Mouse (Mus musculus) heart, embryonic 11.5 days (tissue): ENCODE measurements around the gene Synpr. TPM values are rescaled to one million over a fixed set of nuclear protein-coding genes. Genes with fewer than 3 reads are reported as not detected.
A peak's percentile ranks its signal among the peaks of the same experiment; 100 is the strongest.

ENCODE experiments used
- ATAC-seq: fragments of 200-750 bp; cut with Nextera tagmentation; replicated peaks from 2 replicates; pipeline ENCODE4 v1.8.0; 2017; ENCODE audit warnings: moderate library complexity; ENCODE audit not compliant: insufficient number of reproducible peaks, low FRiP score, low TSS enrichment
- H3K27ac ChIP-seq: fragments of 300-500 bp; sonication (generic); 2 replicates; pipeline ENCODE4 v1.5.1; 2014; ENCODE audit warnings: mild to moderate bottlenecking, low read depth, low read length
- H3K27me3 ChIP-seq: fragments of 300-500 bp; sonication (generic); 2 replicates; pipeline ENCODE4 v1.6.1; 2014; ENCODE audit warnings: mild to moderate bottlenecking, low read length, mixed read lengths; ENCODE audit not compliant: control insufficient read depth, insufficient read depth
- H3K36me3 ChIP-seq: fragments of 300-500 bp; sonication (generic); 2 replicates; pipeline ENCODE4 v1.6.1; 2014; ENCODE audit warnings: mild to moderate bottlenecking, low read length, moderate library complexity, mixed read lengths; ENCODE audit not compliant: control insufficient read depth, insufficient read depth
- H3K4me1 ChIP-seq: fragments of 300-500 bp; sonication (generic); 2 replicates; pipeline ENCODE4 v1.6.1; 2014; ENCODE audit warnings: low read length; ENCODE audit not compliant: control insufficient read depth, insufficient read depth
- H3K4me2 ChIP-seq: fragments of 300-500 bp; sonication (generic); 2 replicates; pipeline ENCODE4 v1.6.1; 2014; ENCODE audit warnings: mild to moderate bottlenecking, moderate library complexity
- H3K4me3 ChIP-seq: fragments of 300-500 bp; sonication (generic); 2 replicates; pipeline ENCODE4 v1.5.1; 2014; ENCODE audit warnings: low read depth, low read length
- H3K9ac ChIP-seq: fragments of 300-500 bp; sonication (generic); 2 replicates; pipeline ENCODE4 v1.6.1; 2014; ENCODE audit warnings: mild to moderate bottlenecking, low read depth, low read length, moderate library complexity
- H3K9me3 ChIP-seq: fragments of 300-500 bp; sonication (generic); replicated peaks from 2 replicates; pipeline ENCODE4 v1.6.1; 2016; ENCODE audit warnings: low read length; ENCODE audit not compliant: control insufficient read depth
- WGBS: fragments of 180-500 bp; shearing (Covaris S2); extraction: QIAGEN DNeasy Blood & Tissue Kit; methylation state at CpG from one replicate; pipeline ENCODE4 v1.1.7; 2014; ENCODE audit not compliant: insufficient replicate concordance; 5-methylcytosine and 5-hydroxymethylcytosine counted together
- polyA plus RNA-seq: library from polyadenylated mRNA; unstranded; fragments of >200 nt; fragmentation: Nextera tagmentation; extraction: Ambion mirVana; gene quantifications from 2 replicates; pipeline ENCODE4 v1.2.1, GENCODE M21; 2014

Synpr gene
- polyA plus RNA-seq, 1 experiment from 2014 or later: 0.69 TPM

- no peak for ATAC-seq
- no peak overlapping the region for H3K27ac ChIP-seq
Observed at GRCm38 (mm10) chr14:13361184-13361583, 76.6 kb downstream of the Synpr start.

GRCm38 (mm10) chr14:13361642-13362041 is 77.1 kb downstream of the Synpr start:
- 81% methylated on average over 3 of the region's 3 CpGs for WGBS
- Histone ChIP-seq H3K9ac (no peak overlapping the region), H3K9me3 (no peaks in the 10 kb centered on the region), H3K27ac (no peak overlapping the region), H3K27me3 (no peaks in the 10 kb centered on the region), H3K36me3 (no peaks in the 10 kb centered on the region), H3K4me1 (no peaks in the 10 kb centered on the region), H3K4me3 (no peak overlapping the region), H3K4me2 (no peak overlapping the region)
- ATAC-seq: no peak

More at GRCm38 (mm10) chr14:13361184-13361583, 76.6 kb downstream of the Synpr start:
- Histone ChIP-seq H3K9ac (no peak overlapping the region), H3K9me3 (no peaks in the 10 kb centered on the region), H3K4me1 (no peaks in the 10 kb centered on the region), H3K27me3 (no peaks in the 10 kb centered on the region), H3K4me3 (no peak overlapping the region), H3K4me2 (no peak overlapping the region), H3K36me3 (no peaks in the 10 kb centered on the region)

GRCm38 (mm10) chr14:13368309-13368708 is 83.7 kb downstream of the Synpr start:
- Histone ChIP-seq H3K4me2 (no peak overlapping the region), H3K4me3 (no peak overlapping the region), H3K36me3 (no peaks in the 10 kb centered on the region), H3K9me3 (no peaks in the 10 kb centered on the region), H3K4me1 (no peaks in the 10 kb centered on the region), H3K9ac (no peak overlapping the region), H3K27ac (no peak overlapping the region), H3K27me3 (no peaks in the 10 kb centered on the region)
- no peak for ATAC-seq
- WGBS: 71% methylated on average over 3 of the region's 3 CpGs

- no peaks in the 10 kb centered on the region for H3K36me3 ChIP-seq
- no peak overlapping the region for H3K9ac ChIP-seq
- WGBS: 80% methylated on average over 7 of the region's 7 CpGs
- no peak for ATAC-seq
- no peak overlapping the region for H3K4me2 ChIP-seq
- H3K27ac ChIP-seq: no peak overlapping the region
- H3K27me3 ChIP-seq: no peaks in the 10 kb centered on the region
- no peaks in the 10 kb centered on the region for H3K9me3 ChIP-seq
- H3K4me1 ChIP-seq: no peaks in the 10 kb centered on the region
- H3K4me3 ChIP-seq: no peak overlapping the region
Observed at GRCm38 (mm10) chr14:13389081-13389480, 104.5 kb downstream of the Synpr start.

GRCm38 (mm10) chr14:13389954-13390353 is 105.4 kb downstream of the Synpr start:
- Histone ChIP-seq H3K36me3 (no peaks in the 10 kb centered on the region), H3K4me3 (no peak overlapping the region), H3K4me1 (no peaks in the 10 kb centered on the region), H3K27ac (no peak overlapping the region), H3K9me3 (no peaks in the 10 kb centered on the region), H3K9ac (no peak overlapping the region), H3K4me2 (no peak overlapping the region), H3K27me3 (no peaks in the 10 kb centered on the region)
- no peak for ATAC-seq
- 70% methylated on average over 5 of the region's 5 CpGs for WGBS

- H3K27me3 ChIP-seq: no peaks in the 10 kb centered on the region
- no peak overlapping the region for H3K4me2 ChIP-seq
- H3K36me3 ChIP-seq: no peaks in the 10 kb centered on the region
- no peak overlapping the region for H3K27ac ChIP-seq
- 28% methylated on average over 6 of the region's 6 CpGs for WGBS
- no peaks in the 10 kb centered on the region for H3K4me1 ChIP-seq
- H3K9ac ChIP-seq: no peak overlapping the region
- no peak for ATAC-seq
- H3K9me3 ChIP-seq: no peaks in the 10 kb centered on the region
- no peak overlapping the region for H3K4me3 ChIP-seq
Observed at GRCm38 (mm10) chr14:13399226-13400020, 114.8 kb downstream of the Synpr start.

- no peaks in the 10 kb centered on the region for H3K27me3 ChIP-seq
- H3K4me2 ChIP-seq: no peak overlapping the region
- H3K4me3 ChIP-seq: no peak overlapping the region
- H3K27ac ChIP-seq: no peak overlapping the region
- no peaks in the 10 kb centered on the region for H3K4me1 ChIP-seq
- 49% methylated on average over 1 of the region's 1 CpGs for WGBS
- H3K9me3 ChIP-seq: no peaks in the 10 kb centered on the region
- H3K36me3 ChIP-seq: no peaks in the 10 kb centered on the region
- H3K9ac ChIP-seq: no peak overlapping the region
- peak; percentile 61; the same call in 1 of the 2 replicates for ATAC-seq
Observed at GRCm38 (mm10) chr14:13411636-13412035, 127.1 kb downstream of the Synpr start.

GRCm38 (mm10) chr14:13440723-13441122 is 156.1 kb downstream of the Synpr start:
- Histone ChIP-seq H3K27ac (no peak overlapping the region), H3K27me3 (no peaks in the 10 kb centered on the region), H3K4me3 (no peak overlapping the region), H3K4me1 (no peaks in the 10 kb centered on the region), H3K36me3 (no peaks in the 10 kb centered on the region), H3K4me2 (no peak overlapping the region), H3K9me3 (no peaks in the 10 kb centered on the region), H3K9ac (no peak overlapping the region)
- WGBS: 75% methylated on average over 6 of the region's 6 CpGs
- 0 out of 2 replicates have a peak, but pooled peaks have one; percentile 26 for ATAC-seq

GRCm38 (mm10) chr14:13444908-13445307 is 160.3 kb downstream of the Synpr start:
- Histone ChIP-seq H3K36me3 (no peaks in the 10 kb centered on the region), H3K27me3 (no peaks in the 10 kb centered on the region), H3K27ac (no peak overlapping the region), H3K9ac (no peak overlapping the region), H3K4me2 (no peak overlapping the region), H3K4me3 (no peak overlapping the region), H3K9me3 (no peaks in the 10 kb centered on the region), H3K4me1 (no peaks in the 10 kb centered on the region)
- no peak for ATAC-seq
- WGBS: 38% methylated on average over 2 of the region's 2 CpGs
